1 mouse cellular context compared by ENCODE assay signal in the genomic region with DNA sequence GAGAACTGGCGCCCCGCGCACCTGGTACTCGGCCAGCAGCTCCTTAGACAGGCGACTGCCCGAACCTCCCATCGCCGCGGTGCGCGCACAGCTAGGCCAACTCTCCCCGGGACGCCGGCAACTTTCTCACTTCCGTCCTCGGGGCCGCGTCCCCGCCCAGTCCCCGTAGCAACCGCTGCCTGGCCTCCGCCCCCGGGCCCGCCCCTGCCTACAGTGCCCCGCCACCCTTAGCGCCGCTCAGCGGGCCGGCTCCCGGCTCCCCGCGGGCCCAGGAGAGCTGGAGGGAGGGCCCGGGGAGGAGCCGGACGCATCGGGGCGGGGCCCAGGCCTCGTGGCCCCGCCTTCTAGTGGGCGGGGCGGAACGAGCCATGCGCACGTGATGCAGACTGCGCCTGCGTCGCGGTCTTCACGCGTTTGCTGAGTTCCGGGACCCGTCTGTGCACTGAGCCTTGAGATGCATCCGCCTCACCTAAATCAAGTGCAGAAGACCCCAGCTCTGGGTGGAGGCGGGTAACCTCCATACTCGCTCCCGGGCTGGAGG.
A peak's percentile ranks its signal among the peaks of the same experiment; 100 is the strongest.
TF ChIP-seq lines count a peak whose summit lies in the region.

A gene (minus strand): TSS at position 325 of the 541 bp plus-strand sequence.
A gene (plus strand): TSS at position 377 of the 541 bp plus-strand sequence.

TF ChIP-seq in MEL, 35 proteins besides CTCF, POLR2A, EP300 and RAD21 (continued from another document):
- TF ChIP-seq TBP (IDR thresholded peaks at IDR 0.05; ENCODE audit: low read depth, low read length): no peak; the same call in 1 of the 2 replicates
- TF ChIP-seq SIN3A (IDR thresholded peaks at IDR 0.05; ENCODE audit: low read length): peak; percentile 83
- TF ChIP-seq TAL1 (IDR thresholded peaks at IDR 0.05; ENCODE audit: low read length): no peak
- TF ChIP-seq KAT2A (conservative IDR thresholded peaks at IDR 0.05; ENCODE audit: low read depth, low read length): no peak; the same call in 1 of the 2 replicates
- 0 out of 2 replicates have a peak, but pooled peaks have one; percentile 15 for TF ChIP-seq RCOR1 (IDR thresholded peaks at IDR 0.05; ENCODE audit: low read depth, low read length)
- peak; percentile 82 for TF ChIP-seq MYC (IDR thresholded peaks at IDR 0.05; ENCODE audit: low read depth, low read length)
- no peak for TF ChIP-seq POLR2AphosphoS5 (IDR thresholded peaks at IDR 0.05; ENCODE audit: borderline replicate concordance, low read depth, low read length)
- TF ChIP-seq E2F4 (IDR thresholded peaks at IDR 0.05; ENCODE audit: borderline replicate concordance, low read depth, low read length): no peak
- TF ChIP-seq USF1 (IDR thresholded peaks at IDR 0.05; ENCODE audit: low read depth, low read length): peak; percentile 97
- TF ChIP-seq MYB (IDR thresholded peaks at IDR 0.05; ENCODE audit: low read depth, low read length): no peak
